Mouse (Mus musculus) lung, embryonic 16.5 days (tissue): ENCODE measurements around the gene Lgalsl. TPM values are rescaled to one million over a fixed set of nuclear protein-coding genes. Genes with fewer than 3 reads are reported as not detected.

ENCODE experiments used
- ATAC-seq: fragments of 200-750 bp; cut with Nextera tagmentation; 2 replicates; pipeline ENCODE4 v1.8.0; 2017; ENCODE audit warnings: low read depth, mild to moderate bottlenecking, moderate library complexity
- H3K27ac ChIP-seq: fragments of 300-500 bp; sonication (generic); 2 replicates; pipeline ENCODE4 v1.5.1; 2014; ENCODE audit warnings: mild to moderate bottlenecking, control low read depth, low read length
- H3K27me3 ChIP-seq: fragments of 300-500 bp; sonication (generic); 2 replicates; pipeline ENCODE4 v1.6.1; 2014; ENCODE audit warnings: low read depth, low read length, mixed read lengths; ENCODE audit not compliant: control insufficient read depth, insufficient read depth
- H3K36me3 ChIP-seq: fragments of 300-500 bp; sonication (generic); 2 replicates; pipeline ENCODE4 v1.6.1; 2014; ENCODE audit warnings: low read length; ENCODE audit not compliant: control insufficient read depth, insufficient read depth
- H3K4me1 ChIP-seq: fragments of 300-500 bp; sonication (generic); replicated peaks from 2 replicates; pipeline ENCODE4 v1.6.1; 2014; ENCODE audit warnings: low read length, mixed read lengths; ENCODE audit not compliant: control insufficient read depth, insufficient read depth
- H3K4me2 ChIP-seq: fragments of 300-500 bp; sonication (generic); 2 replicates; pipeline ENCODE4 v1.6.1; 2014; ENCODE audit warnings: low read depth, low read length, control low read depth
- H3K4me3 ChIP-seq: fragments of 300-500 bp; sonication (generic); 2 replicates; pipeline ENCODE4 v1.5.1; 2014; ENCODE audit warnings: mild to moderate bottlenecking, low read length, control low read depth
- H3K9ac ChIP-seq: fragments of 300-500 bp; sonication (generic); 2 replicates; pipeline ENCODE4 v1.6.1; 2014; ENCODE audit warnings: low read length, control low read depth
- H3K9me3 ChIP-seq: fragments of 300-500 bp; sonication (generic); 2 replicates; pipeline ENCODE4 v1.6.1; 2016; ENCODE audit warnings: low read length; ENCODE audit not compliant: control insufficient read depth
- WGBS: fragments of 180-500 bp; shearing (Covaris S2); extraction: QIAGEN DNeasy Blood & Tissue Kit; methylation state at CpG from one replicate; pipeline ENCODE4 v1.1.7; 2014; 5-methylcytosine and 5-hydroxymethylcytosine counted together
- polyA plus RNA-seq: library from polyadenylated mRNA; unstranded; fragments of >200 nt; fragmentation: Nextera tagmentation; extraction: Ambion mirVana; gene quantifications from 2 replicates; pipeline ENCODE4 v1.2.1, GENCODE M21; 2015

The Lgalsl gene
- polyA plus RNA-seq, 1 experiment from 2014 or later = 51.8 TPM

GRCm38 (mm10) chr11:20806659-20807058, 24.2 kb downstream of the Lgalsl start:
- no peak overlapping the region for H3K4me2 ChIP-seq
- no peaks in the 10 kb centered on the region for H3K9me3 ChIP-seq
- H3K4me3 ChIP-seq = no peak overlapping the region
- H3K36me3 ChIP-seq = no peaks in the 10 kb centered on the region
- no peaks in the 10 kb centered on the region for H3K27me3 ChIP-seq
- H3K27ac ChIP-seq = no peak overlapping the region
- 73% methylated on average over 5 of the region's 5 CpGs for WGBS
- ATAC-seq = no peak
- H3K9ac ChIP-seq = no peak overlapping the region
- no peaks in the 10 kb centered on the region for H3K4me1 ChIP-seq

DNA sequence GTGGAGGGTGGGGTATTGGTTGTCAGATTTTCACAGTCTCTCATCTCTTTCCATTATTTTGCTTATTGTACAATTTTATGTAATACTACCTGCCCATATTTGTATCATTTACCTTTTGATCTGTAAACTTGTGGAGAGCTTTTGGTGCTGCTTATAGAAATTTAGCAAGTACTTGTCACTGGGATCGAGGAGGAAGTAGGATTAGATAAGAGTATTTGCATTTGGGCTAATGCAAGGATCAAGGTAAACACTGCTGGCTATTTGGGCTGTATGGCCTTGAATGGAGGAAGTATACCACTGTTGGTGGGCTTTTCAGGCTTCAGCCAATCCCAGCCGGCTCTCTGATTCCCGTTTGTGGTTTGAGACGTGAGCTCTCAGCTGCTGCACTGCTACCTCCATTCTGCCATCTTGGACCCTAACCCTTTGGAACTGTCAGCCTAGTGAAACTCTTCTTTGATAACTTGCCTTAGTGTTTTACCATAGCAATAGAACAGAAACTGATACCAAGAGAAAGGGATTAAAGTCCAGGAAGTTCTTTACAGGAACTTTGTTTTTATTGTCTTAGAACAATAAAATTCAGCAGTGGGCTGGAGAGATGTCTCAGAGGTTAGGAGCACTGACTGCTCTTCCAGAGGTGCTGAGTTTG, 25.1 kb downstream of the Lgalsl start:
- 18% methylated on average over 4 of the region's 4 CpGs for WGBS
- no peak for ATAC-seq
- H3K9ac ChIP-seq = no peak overlapping the region

DNA sequence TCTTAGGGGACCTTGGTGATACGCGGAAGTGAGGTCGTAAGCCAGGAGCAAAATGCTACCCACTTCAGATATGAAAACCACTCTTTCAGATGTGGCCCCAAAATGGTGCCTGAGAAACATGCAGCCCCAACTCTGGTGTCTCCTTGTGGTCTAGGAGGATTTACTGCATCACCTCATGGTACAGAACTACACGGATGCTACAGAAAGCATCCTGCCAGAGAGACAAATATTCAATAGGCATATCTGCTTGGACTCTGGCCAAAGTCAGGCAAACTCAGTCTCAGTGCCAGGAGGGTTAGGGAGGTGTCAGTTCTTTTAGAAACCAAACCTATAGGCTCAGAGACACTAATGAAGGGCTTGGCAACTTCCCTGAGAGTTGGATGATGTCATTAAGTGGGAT, 26.4 kb downstream of the Lgalsl start:
- WGBS = 88% methylated on average over 4 of the region's 4 CpGs
- no peak for ATAC-seq
- no peaks in the 10 kb centered on the region for H3K4me1 ChIP-seq
- H3K27ac ChIP-seq = no peak overlapping the region
- no peaks in the 10 kb centered on the region for H3K9me3 ChIP-seq
- no peak overlapping the region for H3K9ac ChIP-seq
- H3K4me2 ChIP-seq = no peak overlapping the region
- no peaks in the 10 kb centered on the region for H3K27me3 ChIP-seq
- H3K36me3 ChIP-seq = no peaks in the 10 kb centered on the region
- no peak overlapping the region for H3K4me3 ChIP-seq

More for the DNA sequence above, 25.1 kb downstream of the Lgalsl start:
- H3K36me3 ChIP-seq = no peaks in the 10 kb centered on the region
- no peak overlapping the region for H3K4me2 ChIP-seq
- H3K9me3 ChIP-seq = no peaks in the 10 kb centered on the region
- no peaks in the 10 kb centered on the region for H3K27me3 ChIP-seq
- no peak overlapping the region for H3K4me3 ChIP-seq
- no peaks in the 10 kb centered on the region for H3K4me1 ChIP-seq
- no peak overlapping the region for H3K27ac ChIP-seq

DNA sequence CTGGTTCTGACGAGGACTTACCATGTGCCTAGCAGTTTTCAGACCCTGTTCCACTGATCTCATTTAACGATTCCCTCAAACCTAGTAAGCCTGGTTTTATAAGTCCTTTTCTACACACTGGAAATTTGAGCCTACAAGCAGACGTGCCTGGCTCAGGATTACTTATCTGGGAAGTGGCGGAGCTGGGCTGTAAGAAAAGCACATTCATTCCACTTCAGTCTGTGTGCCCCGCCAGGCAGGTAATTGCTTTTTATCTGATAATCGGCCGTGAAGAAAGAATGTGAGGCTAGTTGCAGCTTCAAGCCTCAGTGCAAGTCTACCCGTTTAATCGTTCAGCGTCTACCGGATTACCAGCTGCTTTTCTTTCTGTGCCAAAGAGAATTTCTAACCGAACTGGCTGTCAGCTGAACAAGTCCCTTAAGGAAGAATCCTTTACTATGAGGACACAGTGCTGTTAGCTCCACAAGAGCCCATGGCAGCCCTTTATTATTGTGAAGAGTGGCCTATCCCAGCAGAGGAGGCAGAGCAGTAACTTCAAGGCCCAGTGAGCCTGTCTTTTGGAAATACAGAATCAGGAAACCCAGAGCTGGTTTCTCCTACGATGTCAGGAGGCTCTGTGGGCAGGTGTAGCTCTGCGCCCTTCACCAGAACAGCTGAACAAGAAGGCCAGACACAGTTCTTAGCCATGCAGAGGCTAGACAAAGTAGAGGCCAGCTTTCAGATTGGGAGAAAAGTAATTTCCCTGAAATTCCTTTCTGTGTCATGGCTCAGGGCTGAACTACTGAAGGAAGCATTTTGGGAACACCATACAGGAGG, 30.4 kb downstream of the Lgalsl start:
- Histone ChIP-seq H3K27ac (peak overlapping the region; percentile 77), H3K4me3 (no peak overlapping the region), H3K27me3 (no peaks in the 10 kb centered on the region), H3K4me1 (no peaks in the 10 kb centered on the region), H3K9ac (peak overlapping the region; percentile 21; the same call in 1 of the 2 replicates), H3K9me3 (0 out of 2 replicates have a peak, but pooled peaks cover 3% of the 10 kb centered on the region), H3K4me2 (0 out of 2 replicates have a peak overlapping the region, but pooled peaks have one; percentile 0), H3K36me3 (no peaks in the 10 kb centered on the region)
- ATAC-seq = peak; percentile 70
- WGBS = 33% methylated on average over 14 of the region's 14 CpGs

DNA sequence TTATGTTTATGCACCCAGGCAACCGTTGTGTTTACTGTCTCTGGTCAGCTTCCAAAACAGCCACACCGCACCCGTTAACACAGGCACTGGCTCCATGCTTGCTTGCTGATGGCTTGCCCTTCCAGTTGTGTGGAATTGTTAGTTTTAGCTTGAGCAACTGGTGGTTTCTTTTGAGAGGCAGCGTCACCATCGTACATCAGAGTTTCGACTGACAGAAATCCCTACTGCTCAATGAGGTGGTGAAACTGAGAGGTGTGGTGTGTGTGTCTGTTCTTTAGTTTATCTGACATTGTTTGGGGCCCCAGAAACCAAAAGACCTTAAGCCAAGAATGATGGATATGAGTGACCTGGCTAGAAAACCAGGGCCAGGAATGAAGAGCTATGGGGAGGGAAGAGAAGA, 33.0 kb downstream of the Lgalsl start:
- WGBS = 91% methylated on average over 6 of the region's 6 CpGs
- no peaks in the 10 kb centered on the region for H3K36me3 ChIP-seq
- H3K4me1 ChIP-seq = no peaks in the 10 kb centered on the region
- H3K4me2 ChIP-seq = no peak overlapping the region
- no peak overlapping the region for H3K4me3 ChIP-seq
- H3K27ac ChIP-seq = no peak overlapping the region
- no peaks in the 10 kb centered on the region for H3K27me3 ChIP-seq
- 0 out of 2 replicates have a peak, but pooled peaks cover 3% of the 10 kb centered on the region for H3K9me3 ChIP-seq
- H3K9ac ChIP-seq = no peak overlapping the region
- ATAC-seq = no peak

DNA sequence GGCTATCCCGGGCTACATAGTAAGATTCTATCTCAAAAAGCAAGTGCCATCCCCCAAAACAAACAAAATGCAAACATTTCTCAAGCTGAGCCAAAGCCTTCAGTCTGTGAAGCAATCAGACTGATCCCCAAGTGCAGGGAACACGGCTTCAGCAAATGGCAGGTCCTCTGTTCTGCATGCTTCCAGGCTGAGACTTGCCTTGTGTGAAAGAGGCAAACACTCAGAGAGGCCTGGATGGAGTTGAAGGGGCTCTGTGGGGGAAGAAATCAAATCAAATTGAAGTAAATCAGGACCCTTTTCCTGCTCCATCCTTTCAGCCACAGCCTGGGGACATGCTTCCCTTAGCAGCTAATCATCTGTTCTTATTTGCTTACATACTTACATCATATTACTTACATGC, 35.4 kb downstream of the Lgalsl start:
- H3K4me1 ChIP-seq = no peaks in the 10 kb centered on the region
- H3K27me3 ChIP-seq = no peaks in the 10 kb centered on the region
- H3K27ac ChIP-seq = no peak overlapping the region
- H3K4me2 ChIP-seq = no peak overlapping the region
- 49% methylated on average over 2 of the region's 2 CpGs for WGBS
- no peak overlapping the region for H3K9ac ChIP-seq
- H3K36me3 ChIP-seq = no peaks in the 10 kb centered on the region
- 0 out of 2 replicates have a peak, but pooled peaks cover 3% of the 10 kb centered on the region for H3K9me3 ChIP-seq
- H3K4me3 ChIP-seq = no peak overlapping the region
- no peak for ATAC-seq

DNA sequence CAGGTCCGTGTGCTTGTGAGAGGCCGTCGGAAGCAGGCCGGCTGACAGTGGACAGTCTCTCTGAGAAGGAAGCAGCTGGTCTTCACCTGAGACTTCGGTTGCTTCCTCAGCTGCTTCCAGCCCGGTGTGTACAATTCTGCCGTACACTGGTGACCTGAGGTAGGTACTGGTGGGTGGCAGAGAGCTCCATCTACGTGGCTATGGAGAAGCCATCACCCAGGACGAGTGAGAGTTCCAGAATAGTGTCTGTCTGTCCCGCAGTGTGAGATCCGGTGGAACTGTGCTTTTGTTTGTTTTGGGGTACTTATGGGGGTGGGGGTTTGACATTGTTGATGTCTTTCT, 36.0 kb downstream of the Lgalsl start:
- no peaks in the 10 kb centered on the region for H3K36me3 ChIP-seq
- H3K27ac ChIP-seq = no peak overlapping the region
- H3K9ac ChIP-seq = no peak overlapping the region
- H3K4me3 ChIP-seq = no peak overlapping the region
- H3K4me2 ChIP-seq = peak overlapping the region; percentile 7; the same call in 1 of the 2 replicates
- 34% methylated on average over 11 of the region's 11 CpGs for WGBS
- no peaks in the 10 kb centered on the region for H3K4me1 ChIP-seq
- peak; percentile 5; the same call in 1 of the 2 replicates for ATAC-seq
- 0 out of 2 replicates have a peak, but pooled peaks cover 3% of the 10 kb centered on the region for H3K9me3 ChIP-seq
- no peaks in the 10 kb centered on the region for H3K27me3 ChIP-seq

- Histone ChIP-seq H3K4me2 (peak overlapping the region; percentile 7; the same call in 1 of the 2 replicates), H3K9ac (no peak overlapping the region), H3K4me1 (no peaks in the 10 kb centered on the region), H3K9me3 (0 out of 2 replicates have a peak, but pooled peaks cover 3% of the 10 kb centered on the region), H3K4me3 (no peak overlapping the region), H3K27me3 (no peaks in the 10 kb centered on the region), H3K36me3 (no peaks in the 10 kb centered on the region), H3K27ac (no peak overlapping the region)
- peak; percentile 89 for ATAC-seq
- 29% methylated on average over 10 of the region's 10 CpGs for WGBS
Observed at GRCm38 (mm10) chr11:20794196-20794912, 36.5 kb downstream of the Lgalsl start.

GRCm38 (mm10) chr11:20793676-20794075, 37.2 kb downstream of the Lgalsl start:
- Histone ChIP-seq H3K36me3 (no peaks in the 10 kb centered on the region), H3K4me1 (no peaks in the 10 kb centered on the region), H3K9me3 (0 out of 2 replicates have a peak, but pooled peaks cover 3% of the 10 kb centered on the region), H3K27ac (no peak overlapping the region), H3K4me2 (no peak overlapping the region), H3K9ac (no peak overlapping the region), H3K4me3 (no peak overlapping the region), H3K27me3 (no peaks in the 10 kb centered on the region)
- WGBS = 62% methylated on average over 4 of the region's 4 CpGs
- no peak for ATAC-seq
